ENCODE assay signal across 10 mouse cellular contexts in genomic region chr3:147991738-147992137, GRCm38 (mm10).
"Had no signal": no experiment of that assay in that cellular context is flagged by ENCODE, and none has a peak within 500 bp of the region (broad histone marks: within the 10 kb centered on the region; RNA-seq: fewer than 3 reads in every experiment).

No protein-coding gene starts in this region.

- H3K27ac ChIP-seq: layer of hippocampus, adult 2 months; liver, embryonic 14.5 days; midbrain, embryonic 12.5 days; neural tube, embryonic 13.5 days had no signal

- ATAC-seq: midbrain, embryonic 16.5 days had no signal

- H3K27me3 ChIP-seq: midbrain, embryonic 12.5 days; neural tube, embryonic 13.5 days had no signal

- H3K4me3 ChIP-seq: layer of hippocampus, adult 2 months; neural tube, embryonic 13.5 days had no signal

- H3K36me3 ChIP-seq: midbrain, embryonic 12.5 days; neural tube, embryonic 13.5 days had no signal

- H3K9me3 ChIP-seq: midbrain, embryonic 12.5 days; neural tube, embryonic 13.5 days had no signal

- DNase-seq: kidney, adult 8-10 months; lung, adult 18-20 months; retina, postnatal 1 day; right cerebral cortex, postnatal 14 days; thymus, postnatal 36 days had no signal

- H3K9ac ChIP-seq: liver, embryonic 14.5 days; midbrain, embryonic 12.5 days had no signal
